Mouse (Mus musculus) hindbrain, embryonic 11.5 days (tissue): Measurements from ENCODE around the gene C2cd3. TPM values are rescaled to one million over a fixed set of nuclear protein-coding genes. Genes with fewer than 3 reads are reported as not detected.

ENCODE experiments used
- ATAC-seq: fragments of 200-750 bp; cut with Nextera tagmentation; 2 replicates; pipeline ENCODE4 v1.8.0; 2017; ENCODE audit warnings: mild to moderate bottlenecking, moderate TSS enrichment, moderate library complexity; ENCODE audit not compliant: low FRiP score
- DNase-seq: peaks from one replicate; pipeline ENCODE4 v3.0.0-alpha.2; 2015; ENCODE audit warnings: low spot score
- H3K27ac ChIP-seq: fragments of 300-500 bp; sonication (generic); 2 replicates; pipeline ENCODE4 v1.5.1; 2014; ENCODE audit warnings: mild to moderate bottlenecking, low read depth, low read length
- H3K27me3 ChIP-seq: fragments of 300-500 bp; sonication (generic); 2 replicates; pipeline ENCODE4 v1.6.1; 2014; ENCODE audit warnings: mild to moderate bottlenecking, low read length, moderate library complexity, mixed read lengths; ENCODE audit not compliant: control insufficient read depth, insufficient read depth
- H3K36me3 ChIP-seq: fragments of 300-500 bp; sonication (generic); 2 replicates; pipeline ENCODE4 v1.6.1; 2014; ENCODE audit warnings: mild to moderate bottlenecking, low read length, moderate library complexity, mixed read lengths; ENCODE audit not compliant: control insufficient read depth, insufficient read depth
- H3K4me1 ChIP-seq: fragments of 300-500 bp; sonication (generic); replicated peaks from 2 replicates; pipeline ENCODE4 v1.6.1; 2014; ENCODE audit warnings: low read length, mixed read lengths; ENCODE audit not compliant: control insufficient read depth, insufficient read depth
- H3K4me2 ChIP-seq: fragments of 300-500 bp; sonication (generic); replicated peaks from 2 replicates; pipeline ENCODE4 v1.6.1; 2014; ENCODE audit warnings: mild to moderate bottlenecking, low read depth, low read length
- H3K4me3 ChIP-seq: fragments of 300-500 bp; sonication (generic); 2 replicates; pipeline ENCODE4 v1.5.1; 2014; ENCODE audit warnings: low read depth, low read length
- H3K9ac ChIP-seq: fragments of 300-500 bp; sonication (generic); 2 replicates; pipeline ENCODE4 v1.6.1; 2014; ENCODE audit warnings: low read depth, low read length
- H3K9me3 ChIP-seq: fragments of 300-500 bp; sonication (generic); 2 replicates; pipeline ENCODE4 v1.6.1; 2016; ENCODE audit warnings: low read length; ENCODE audit not compliant: control insufficient read depth
- WGBS: fragments of 180-500 bp; shearing (Covaris S2); extraction: QIAGEN DNeasy Blood & Tissue Kit; methylation state at CpG from one replicate; pipeline ENCODE4 v1.1.7; 2014; 5-methylcytosine and 5-hydroxymethylcytosine counted together
- polyA plus RNA-seq: library from polyadenylated mRNA; unstranded; fragments of >200 nt; fragmentation: Nextera tagmentation; extraction: Ambion mirVana; gene quantifications from 2 replicates; pipeline ENCODE4 v1.2.1, GENCODE M21; 2014

The C2cd3 gene
- polyA plus RNA-seq, 1 experiment from 2014 or later: 40.4 TPM

DNA sequence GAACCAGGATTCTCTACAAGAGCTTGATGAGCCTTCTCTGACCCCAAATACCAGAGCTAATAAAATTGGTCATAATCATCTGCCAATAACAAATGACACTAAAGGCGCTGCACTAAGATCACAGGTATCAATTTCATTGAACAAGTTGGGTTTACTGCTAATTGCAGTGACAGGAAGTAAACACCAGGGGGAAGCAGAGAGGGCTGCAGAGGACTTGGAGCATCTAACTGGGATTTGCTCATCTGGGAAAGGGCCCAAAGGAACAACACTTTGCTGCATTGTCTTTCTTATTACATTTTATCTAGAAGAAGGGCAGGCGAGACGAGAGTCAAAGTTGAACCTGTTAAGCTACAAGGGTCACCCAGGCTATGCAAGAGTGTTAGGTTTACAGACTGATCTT lies 57.1 kb downstream of the C2cd3 start:
- ATAC-seq (no peak), DNase-seq (peak; percentile 55)
- no peak overlapping the region for H3K27ac ChIP-seq
- H3K9me3 ChIP-seq: no peaks in the 10 kb centered on the region
- no peak overlapping the region for H3K4me3 ChIP-seq
- no peaks in the 10 kb centered on the region for H3K4me1 ChIP-seq
- H3K4me2 ChIP-seq: no peak overlapping the region
- H3K27me3 ChIP-seq: no peaks in the 10 kb centered on the region
- H3K36me3 ChIP-seq: peaks cover 10% of the 10 kb centered on the region; the same call in 1 of the 2 replicates
- WGBS: 72% methylated on average over 3 of the region's 3 CpGs
- H3K9ac ChIP-seq: no peak overlapping the region

DNA sequence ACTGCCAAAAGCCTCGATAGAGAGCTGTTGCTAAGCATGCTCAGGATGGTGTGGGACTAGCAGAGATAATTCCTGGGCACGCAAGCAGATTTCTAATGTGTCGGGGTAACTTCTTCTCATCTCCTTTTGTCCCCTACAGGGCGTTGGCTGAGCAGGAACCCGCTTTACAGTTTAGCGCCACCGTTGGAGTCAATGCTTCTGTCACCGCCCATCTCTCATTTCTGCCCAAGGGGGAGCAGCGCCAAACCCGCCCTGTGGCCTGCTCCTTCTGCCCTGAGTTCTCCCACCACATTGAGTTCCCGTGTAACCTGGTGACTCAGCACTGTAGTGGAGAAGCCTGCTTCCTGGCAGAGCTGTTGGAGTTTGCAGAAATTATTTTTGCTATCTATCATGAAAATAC lies 57.9 kb downstream of the C2cd3 start:
- WGBS: 96% methylated on average over 11 of the region's 11 CpGs
- Histone ChIP-seq H3K9me3 (no peaks in the 10 kb centered on the region), H3K27me3 (no peaks in the 10 kb centered on the region), H3K9ac (no peak overlapping the region), H3K4me2 (no peak overlapping the region), H3K36me3 (peaks cover 7% of the 10 kb centered on the region; the same call in 1 of the 2 replicates), H3K4me1 (no peaks in the 10 kb centered on the region), H3K4me3 (no peak overlapping the region), H3K27ac (no peak overlapping the region)
- ATAC-seq (no peak), DNase-seq (no peak)

DNA sequence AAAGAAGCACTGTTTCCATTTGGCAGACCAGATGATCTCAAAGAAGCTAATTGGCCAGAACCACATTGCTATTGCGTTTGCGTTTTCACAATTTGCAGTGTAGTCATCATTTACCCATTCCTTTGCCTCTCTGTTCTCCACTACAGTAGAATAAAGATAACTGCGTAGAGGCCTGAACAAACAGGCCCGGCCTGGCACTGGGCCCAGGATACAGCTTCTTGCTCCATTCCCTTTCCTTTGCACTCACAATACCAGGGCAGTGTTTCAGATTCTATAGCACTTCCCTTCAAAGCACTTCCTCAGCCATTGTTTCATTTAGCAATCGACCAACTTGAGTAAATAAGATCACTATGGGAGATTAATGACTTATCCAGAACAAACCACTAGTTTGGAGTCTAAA lies 59.1 kb downstream of the C2cd3 start:
- Histone ChIP-seq H3K4me1 (no peaks in the 10 kb centered on the region), H3K4me3 (no peak overlapping the region), H3K27ac (no peak overlapping the region), H3K4me2 (no peak overlapping the region), H3K9me3 (no peaks in the 10 kb centered on the region), H3K36me3 (peaks cover 7% of the 10 kb centered on the region; the same call in 1 of the 2 replicates), H3K27me3 (no peaks in the 10 kb centered on the region), H3K9ac (no peak overlapping the region)
- ATAC-seq (no peak), DNase-seq (no peak)
- WGBS: 93% methylated on average over 5 of the region's 5 CpGs

DNA sequence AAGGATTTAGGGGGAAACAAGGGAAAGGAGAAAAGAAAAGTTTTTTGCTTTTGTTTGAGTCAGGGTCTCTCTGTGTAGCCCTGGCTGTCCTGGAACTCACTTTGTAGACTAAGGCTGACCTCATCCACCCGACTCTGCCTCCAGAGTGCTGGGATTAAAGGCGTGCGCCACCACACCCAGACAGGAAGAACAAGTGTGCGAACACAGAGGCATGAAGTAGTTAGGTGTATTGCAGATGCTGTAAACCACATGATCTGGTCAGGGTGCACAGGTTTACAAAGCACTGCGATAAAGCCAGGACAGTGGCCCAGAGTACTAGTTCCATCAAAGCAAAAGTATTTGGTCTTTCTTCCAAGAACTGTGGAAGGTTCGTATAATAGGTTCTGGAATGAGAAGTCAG lies 61.3 kb downstream of the C2cd3 start:
- Histone ChIP-seq H3K36me3 (peaks cover 13% of the 10 kb centered on the region; the same call in 1 of the 2 replicates), H3K27me3 (no peaks in the 10 kb centered on the region), H3K4me1 (no peaks in the 10 kb centered on the region), H3K9ac (no peak overlapping the region), H3K27ac (no peak overlapping the region), H3K9me3 (no peaks in the 10 kb centered on the region), H3K4me3 (no peak overlapping the region), H3K4me2 (no peak overlapping the region)
- WGBS: 93% methylated on average over 6 of the region's 6 CpGs
- DNase-seq (no peak), ATAC-seq (no peak)

DNA sequence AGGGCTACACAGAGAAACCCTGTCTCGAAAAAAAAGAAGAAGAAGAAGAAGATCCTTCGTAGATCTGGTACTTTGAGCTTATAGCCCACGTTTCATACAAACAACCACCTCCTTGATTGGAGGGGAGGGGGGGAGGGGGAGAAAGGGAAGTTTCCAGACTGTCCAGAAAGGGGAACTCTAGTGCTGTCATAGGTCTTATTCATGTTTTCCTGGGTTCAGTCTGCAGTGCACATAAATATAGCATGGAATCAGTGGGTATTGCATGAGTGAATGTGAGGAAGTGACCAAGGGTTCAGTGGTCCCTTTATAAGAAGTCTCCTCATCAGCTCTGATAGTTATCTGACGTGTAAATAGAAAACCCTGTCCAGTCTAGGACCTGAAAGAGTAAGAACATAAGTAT lies 71.7 kb downstream of the C2cd3 start:
- Histone ChIP-seq H3K9me3 (no peaks in the 10 kb centered on the region), H3K9ac (no peak overlapping the region), H3K4me2 (no peak overlapping the region), H3K4me1 (no peaks in the 10 kb centered on the region), H3K36me3 (peaks cover 6% of the 10 kb centered on the region; the same call in 1 of the 2 replicates), H3K4me3 (no peak overlapping the region), H3K27me3 (no peaks in the 10 kb centered on the region), H3K27ac (no peak overlapping the region)
- WGBS: 96% methylated on average over 4 of the region's 4 CpGs
- no peak for DNase-seq
- no peak for ATAC-seq

DNA sequence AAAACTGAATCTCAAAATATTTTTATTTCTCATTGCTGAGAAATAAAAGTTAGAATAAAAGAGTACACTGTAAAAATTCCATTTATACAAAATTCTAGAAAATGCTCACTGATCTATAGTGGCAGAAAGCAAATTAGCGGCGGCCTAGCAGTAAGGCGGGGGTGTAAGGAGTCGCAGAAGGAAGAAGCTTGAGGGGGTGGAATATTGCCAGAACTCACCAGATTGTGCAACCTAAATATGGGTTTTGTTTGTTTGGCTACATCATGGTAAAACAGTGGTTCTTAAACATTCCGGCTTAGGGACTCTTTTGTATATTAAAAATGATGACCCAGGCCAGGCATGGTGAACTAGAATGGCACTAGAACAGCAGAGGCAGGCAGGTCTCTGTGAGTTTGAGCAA lies 74.2 kb downstream of the C2cd3 start:
- Histone ChIP-seq H3K27ac (no peak overlapping the region), H3K27me3 (no peaks in the 10 kb centered on the region), H3K9me3 (no peaks in the 10 kb centered on the region), H3K9ac (no peak overlapping the region), H3K4me3 (no peak overlapping the region), H3K4me2 (no peak overlapping the region), H3K36me3 (peaks cover 4% of the 10 kb centered on the region; the same call in 1 of the 2 replicates), H3K4me1 (no peaks in the 10 kb centered on the region)
- DNase-seq (no peak), ATAC-seq (no peak)
- 98% methylated on average over 5 of the region's 5 CpGs for WGBS

DNA sequence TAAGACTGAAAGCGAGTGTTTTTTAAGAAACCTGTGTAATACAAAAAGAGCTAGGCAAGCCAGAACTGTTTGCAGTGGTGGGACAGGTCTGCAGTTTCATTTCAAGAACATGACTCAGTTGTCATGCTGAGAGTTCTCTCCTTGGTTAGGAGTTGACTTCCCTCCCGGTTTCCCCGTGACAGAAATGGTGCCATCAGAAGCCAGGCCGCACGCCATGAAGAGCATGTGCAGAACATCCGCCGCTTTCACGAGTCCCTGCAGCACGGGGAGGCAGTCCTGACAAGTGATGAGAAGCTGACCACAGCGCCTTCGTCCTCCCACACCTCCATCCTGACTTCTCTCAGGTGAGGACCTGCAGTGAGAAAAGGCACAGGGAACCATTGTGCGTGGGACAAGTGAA lies 76.5 kb downstream of the C2cd3 start:
- Histone ChIP-seq H3K27me3 (no peaks in the 10 kb centered on the region), H3K9me3 (no peaks in the 10 kb centered on the region), H3K36me3 (peaks cover 8% of the 10 kb centered on the region; the same call in 1 of the 2 replicates), H3K4me1 (no peaks in the 10 kb centered on the region), H3K9ac (no peak overlapping the region), H3K4me3 (no peak overlapping the region), H3K4me2 (no peak overlapping the region), H3K27ac (no peak overlapping the region)
- 94% methylated on average over 12 of the region's 12 CpGs for WGBS
- DNase-seq: no peak
- ATAC-seq: no peak

DNA sequence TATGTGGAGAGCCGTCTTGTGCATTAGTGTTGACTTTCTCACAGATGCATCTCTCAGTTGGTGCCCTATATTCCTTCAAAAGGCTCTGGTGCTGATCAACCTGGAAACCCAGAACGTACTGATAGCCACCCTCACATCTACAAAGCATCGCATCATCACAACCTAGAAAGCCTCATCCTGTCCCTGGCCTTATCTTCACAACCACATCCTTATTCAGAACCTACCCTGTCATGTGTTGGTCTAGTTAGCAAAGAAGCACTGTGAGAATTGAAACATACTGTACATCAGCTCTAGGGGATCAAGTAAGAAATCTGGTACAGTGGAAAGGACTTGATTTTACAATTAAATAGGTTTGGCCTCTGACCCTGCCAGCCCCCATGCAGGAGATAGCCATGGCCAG lies 77.0 kb downstream of the C2cd3 start:
- Histone ChIP-seq H3K9me3 (no peaks in the 10 kb centered on the region), H3K36me3 (peaks cover 8% of the 10 kb centered on the region; the same call in 1 of the 2 replicates), H3K4me2 (no peak overlapping the region), H3K27ac (no peak overlapping the region), H3K9ac (no peak overlapping the region), H3K27me3 (no peaks in the 10 kb centered on the region), H3K4me3 (no peak overlapping the region), H3K4me1 (no peaks in the 10 kb centered on the region)
- DNase-seq: no peak
- no peak for ATAC-seq
- WGBS: 97% methylated on average over 3 of the region's 3 CpGs

DNA sequence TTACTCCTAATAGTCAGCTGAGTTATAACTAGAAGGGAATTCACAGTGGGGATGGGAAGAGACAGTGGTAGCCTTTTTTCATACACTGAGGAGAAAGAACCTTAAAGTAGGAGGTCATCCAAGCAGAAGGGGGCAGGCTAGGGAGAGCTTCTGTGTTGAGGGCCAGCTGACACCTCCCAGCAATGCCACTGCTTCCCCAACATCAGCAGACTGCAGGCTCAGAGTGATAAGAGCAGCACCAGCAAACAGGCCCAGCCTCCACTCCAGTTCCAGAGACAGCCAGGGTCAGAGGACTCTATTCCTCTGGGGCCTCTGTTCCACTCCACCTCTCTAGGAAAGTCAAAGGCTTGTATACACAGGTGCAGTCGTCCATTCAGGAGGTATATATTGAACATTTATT lies 86.1 kb downstream of the C2cd3 start:
- H3K4me1 ChIP-seq: no peaks in the 10 kb centered on the region
- H3K9ac ChIP-seq: no peak overlapping the region
- no peak overlapping the region for H3K4me2 ChIP-seq
- no peak overlapping the region for H3K4me3 ChIP-seq
- no peaks in the 10 kb centered on the region for H3K36me3 ChIP-seq
- 69% methylated on average over 1 of the region's 1 CpGs for WGBS
- H3K27me3 ChIP-seq: no peaks in the 10 kb centered on the region
- ATAC-seq (no peak), DNase-seq (no peak)
- H3K27ac ChIP-seq: no peak overlapping the region
- no peaks in the 10 kb centered on the region for H3K9me3 ChIP-seq
